Mouse (Mus musculus) forebrain, embryonic 16.5 days (tissue): ENCODE results near the gene Pycr2. TPM values are rescaled to one million over a fixed set of nuclear protein-coding genes. Genes with fewer than 3 reads are reported as not detected.

Experiments
- ATAC-seq: fragments of 200-750 bp; cut with Nextera tagmentation; 2 replicates; pipeline ENCODE4 v1.8.0; 2017; ENCODE audit warnings: mild to moderate bottlenecking, moderate library complexity
- H3K27ac ChIP-seq: fragments of 300-500 bp; sonication (generic); 2 replicates; pipeline ENCODE4 v1.5.1; 2014; ENCODE audit warnings: low read length, control low read depth
- H3K27me3 ChIP-seq: fragments of 300-500 bp; sonication (generic); replicated peaks from 2 replicates; pipeline ENCODE4 v1.6.1; 2014; ENCODE audit warnings: low read length; ENCODE audit not compliant: control insufficient read depth, insufficient read depth
- H3K36me3 ChIP-seq: fragments of 300-500 bp; sonication (generic); 2 replicates; pipeline ENCODE4 v1.6.1; 2014; ENCODE audit not compliant: control insufficient read depth, insufficient read depth
- H3K4me1 ChIP-seq: fragments of 300-500 bp; sonication (generic); replicated peaks from 2 replicates; pipeline ENCODE4 v1.6.1; 2014; ENCODE audit warnings: low read length; ENCODE audit not compliant: control insufficient read depth, insufficient read depth
- H3K4me2 ChIP-seq: fragments of 300-500 bp; sonication (generic); 2 replicates; pipeline ENCODE4 v1.6.1; 2014; ENCODE audit warnings: mild to moderate bottlenecking, low read length, control low read depth
- H3K4me3 ChIP-seq: fragments of 300-500 bp; sonication (generic); replicated peaks from 2 replicates; pipeline ENCODE4 v1.5.1; 2014; ENCODE audit warnings: mild to moderate bottlenecking, low read length, control low read depth
- H3K9ac ChIP-seq: fragments of 300-500 bp; sonication (generic); replicated peaks from 2 replicates; pipeline ENCODE4 v1.6.1; 2014; ENCODE audit warnings: low read depth, low read length, control low read depth
- H3K9me3 ChIP-seq: fragments of 300-500 bp; sonication (generic); 2 replicates; pipeline ENCODE4 v1.6.1; 2016; ENCODE audit warnings: low read length; ENCODE audit not compliant: control insufficient read depth
- WGBS: fragments of 180-500 bp; shearing (Covaris S2); extraction: QIAGEN DNeasy Blood & Tissue Kit; methylation state at CpG from one replicate; pipeline ENCODE4 v1.1.7; 2014; 5-methylcytosine and 5-hydroxymethylcytosine counted together
- polyA plus RNA-seq: library from polyadenylated mRNA; unstranded; fragments of >200 nt; fragmentation: Nextera tagmentation; extraction: Ambion mirVana; gene quantifications from 2 replicates; pipeline ENCODE4 v1.2.1, GENCODE M21; 2015

The Pycr2 gene
- 78.8 and 84.8 TPM in 2 replicates for polyA plus RNA-seq

DNA sequence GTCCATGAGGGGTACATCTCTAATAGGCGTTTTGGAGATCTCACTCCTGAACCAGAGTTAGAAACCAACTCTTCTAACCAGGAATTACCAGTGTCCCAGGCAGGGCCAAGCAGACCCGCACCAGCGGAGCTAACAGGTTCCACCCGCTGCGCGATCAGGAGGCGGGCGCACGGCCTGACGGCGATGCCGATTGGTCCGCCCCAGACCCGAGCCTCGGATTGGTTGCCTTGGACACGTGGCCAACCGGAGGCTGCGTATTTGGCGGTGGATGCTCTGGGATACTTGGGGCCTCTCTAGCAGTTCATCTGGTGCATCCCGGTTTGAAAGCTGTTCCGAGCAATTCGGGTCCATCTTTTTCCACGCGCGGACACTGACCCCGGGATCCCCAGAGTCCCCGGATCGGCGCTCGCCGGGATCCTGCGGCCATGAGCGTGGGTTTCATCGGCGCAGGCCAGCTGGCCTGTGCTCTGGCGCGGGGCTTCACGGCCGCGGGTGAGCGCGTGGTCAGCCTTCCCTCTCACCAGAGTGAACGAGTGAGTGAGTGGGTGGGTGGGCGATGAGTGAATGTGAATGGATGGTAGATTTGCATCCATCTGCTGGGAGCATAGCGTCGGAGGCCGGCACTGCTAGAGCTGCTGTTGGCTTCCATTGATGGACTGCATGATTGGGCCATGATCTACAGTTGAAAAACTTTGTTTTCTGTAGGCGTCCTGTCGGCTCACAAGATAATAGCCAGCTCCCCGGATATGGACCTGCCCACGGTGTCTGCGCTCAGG is at the start of gene Pycr2:
Pycr2 (plus strand) TSS at position 255 of the 776 bp plus-strand sequence.
- WGBS, result under 1% methylated on average over 52 of the region's 52 CpGs
- ATAC-seq, result peak; percentile 100

GRCm38 (mm10) chr1:180858763-180859162 is 45.3 kb upstream of the Pycr2 start:
- H3K4me1 ChIP-seq, result no peaks in the 10 kb centered on the region
- H3K9me3 ChIP-seq, result no peaks in the 10 kb centered on the region
- H3K36me3 ChIP-seq, result peaks cover 32% of the 10 kb centered on the region
- H3K9ac ChIP-seq, result no peak overlapping the region
- no peak overlapping the region for H3K4me2 ChIP-seq
- no peak overlapping the region for H3K27ac ChIP-seq
- ATAC-seq, result no peak
- no peak overlapping the region for H3K4me3 ChIP-seq
- H3K27me3 ChIP-seq, result no peaks in the 10 kb centered on the region

More for the DNA sequence above, at the start of gene Pycr2:
- Histone ChIP-seq H3K36me3 (peaks cover 11% of the 10 kb centered on the region; the same call in 1 of the 2 replicates), H3K9ac (peak within 1 kb of the TSS; percentile 95), H3K9me3 (no peaks in the 10 kb centered on the region), H3K4me1 (peaks cover 18% of the 10 kb centered on the region), H3K4me2 (peak within 1 kb of the TSS; percentile 94), H3K4me3 (peak within 1 kb of the TSS; percentile 86), H3K27ac (peak within 1 kb of the TSS; percentile 73), H3K27me3 (no peaks in the 10 kb centered on the region)

- Histone ChIP-seq H3K36me3 (peaks cover 32% of the 10 kb centered on the region), H3K4me2 (no peak overlapping the region), H3K9me3 (no peaks in the 10 kb centered on the region), H3K9ac (no peak overlapping the region), H3K4me1 (no peaks in the 10 kb centered on the region), H3K4me3 (no peak overlapping the region), H3K27ac (no peak overlapping the region), H3K27me3 (no peaks in the 10 kb centered on the region)
- no peak for ATAC-seq
- WGBS, result 87% methylated on average over 6 of the region's 6 CpGs
These were observed 44.1 kb upstream of the Pycr2 start for GRCm38 (mm10) chr1:180860030-180860429.

DNA sequence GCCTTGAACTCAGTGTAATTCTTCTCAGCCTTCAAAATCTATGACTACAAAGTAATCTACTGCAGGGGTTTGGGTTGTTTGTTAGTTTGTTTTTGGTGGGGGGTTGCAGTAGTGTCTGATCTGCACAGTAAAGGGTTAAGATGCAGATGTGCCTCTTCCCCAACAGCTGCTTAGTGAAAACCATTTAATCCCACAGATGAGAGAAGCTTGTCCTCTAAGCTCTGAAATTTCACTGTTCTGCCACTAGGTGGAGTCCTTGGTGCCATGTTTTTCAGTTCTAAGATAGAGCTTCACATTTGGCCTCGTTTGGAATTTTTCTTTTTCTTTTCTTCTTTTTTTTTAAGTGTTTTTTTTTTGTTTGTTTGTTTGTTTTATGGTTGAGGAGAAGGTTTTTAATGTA is 40.5 kb upstream of the Pycr2 start:
- Histone ChIP-seq H3K27me3 (no peaks in the 10 kb centered on the region), H3K4me2 (no peak overlapping the region), H3K4me1 (no peaks in the 10 kb centered on the region), H3K9me3 (no peaks in the 10 kb centered on the region), H3K9ac (no peak overlapping the region), H3K36me3 (peaks cover 42% of the 10 kb centered on the region), H3K27ac (no peak overlapping the region), H3K4me3 (no peak overlapping the region)
- WGBS, result 2% methylated on average over 1 of the region's 1 CpGs
- ATAC-seq, result no peak

DNA sequence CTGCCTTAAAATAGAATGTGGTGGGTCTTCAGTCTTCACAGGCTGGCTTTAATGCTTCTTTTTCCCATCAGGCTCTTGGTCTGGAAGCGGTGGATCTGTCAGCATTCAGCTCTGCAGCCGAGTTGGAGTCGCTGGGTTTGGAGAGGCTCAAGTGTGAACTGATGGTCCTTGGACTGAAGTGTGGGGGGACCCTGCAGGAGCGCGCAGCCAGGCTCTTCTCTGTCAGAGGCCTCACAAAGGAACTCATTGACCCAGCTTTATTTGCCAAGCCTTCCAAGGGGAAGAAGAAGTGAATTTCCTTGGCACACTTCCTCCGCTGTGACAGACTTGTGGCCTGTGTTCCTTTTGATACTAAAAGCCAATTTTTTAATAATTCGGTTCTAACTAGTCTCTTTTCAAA is 38.1 kb upstream of the Pycr2 start:
- Histone ChIP-seq H3K9ac (no peak overlapping the region), H3K27me3 (no peaks in the 10 kb centered on the region), H3K4me2 (no peak overlapping the region), H3K4me3 (no peak overlapping the region), H3K9me3 (no peaks in the 10 kb centered on the region), H3K4me1 (no peaks in the 10 kb centered on the region), H3K36me3 (peaks cover 29% of the 10 kb centered on the region), H3K27ac (no peak overlapping the region)
- ATAC-seq, result no peak
- WGBS, result 88% methylated on average over 7 of the region's 7 CpGs

GRCm38 (mm10) chr1:180870122-180870650 is 33.9 kb upstream of the Pycr2 start:
- 78% methylated on average over 13 of the region's 13 CpGs for WGBS
- no peak for ATAC-seq
- Histone ChIP-seq H3K36me3 (peaks cover 19% of the 10 kb centered on the region), H3K9me3 (no peaks in the 10 kb centered on the region), H3K4me2 (no peak overlapping the region), H3K4me1 (no peaks in the 10 kb centered on the region), H3K27me3 (no peaks in the 10 kb centered on the region), H3K27ac (no peak overlapping the region), H3K9ac (no peak overlapping the region), H3K4me3 (no peak overlapping the region)

- no peaks in the 10 kb centered on the region for H3K27me3 ChIP-seq
- WGBS, result 19% methylated on average over 9 of the region's 9 CpGs
- no peak for ATAC-seq
- no peaks in the 10 kb centered on the region for H3K4me1 ChIP-seq
- no peak overlapping the region for H3K27ac ChIP-seq
- no peak overlapping the region for H3K4me2 ChIP-seq
- H3K4me3 ChIP-seq, result no peak overlapping the region
- H3K9ac ChIP-seq, result no peak overlapping the region
- no peaks in the 10 kb centered on the region for H3K9me3 ChIP-seq
- no peaks in the 10 kb centered on the region for H3K36me3 ChIP-seq
These were observed 30.1 kb upstream of the Pycr2 start for GRCm38 (mm10) chr1:180873861-180874484.

DNA sequence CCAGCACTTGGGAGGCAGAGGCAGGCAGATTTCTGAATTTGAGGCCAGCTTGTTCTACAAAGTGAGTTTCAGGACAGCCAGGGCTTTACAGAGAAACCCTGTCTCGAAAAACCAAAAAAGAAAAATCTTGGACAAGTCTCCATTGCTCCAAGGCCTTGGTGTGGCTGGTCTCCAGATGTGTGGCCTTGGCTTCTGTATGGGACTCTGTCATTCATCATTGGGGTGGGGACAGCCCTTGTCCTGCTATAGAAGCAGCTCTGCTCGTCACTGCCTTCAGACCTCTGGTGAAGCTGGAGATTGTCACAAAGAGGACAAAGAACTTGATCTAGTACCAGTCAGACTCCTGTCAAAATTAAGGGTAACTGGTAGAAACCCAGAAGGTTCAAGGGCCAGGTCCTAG is 29.5 kb upstream of the Pycr2 start:
- Histone ChIP-seq H3K36me3 (no peaks in the 10 kb centered on the region), H3K27ac (no peak overlapping the region), H3K4me2 (no peak overlapping the region), H3K4me1 (no peaks in the 10 kb centered on the region), H3K9ac (no peak overlapping the region), H3K27me3 (no peaks in the 10 kb centered on the region), H3K4me3 (no peak overlapping the region), H3K9me3 (no peaks in the 10 kb centered on the region)
- no peak for ATAC-seq
- 81% methylated on average over 2 of the region's 2 CpGs for WGBS

DNA sequence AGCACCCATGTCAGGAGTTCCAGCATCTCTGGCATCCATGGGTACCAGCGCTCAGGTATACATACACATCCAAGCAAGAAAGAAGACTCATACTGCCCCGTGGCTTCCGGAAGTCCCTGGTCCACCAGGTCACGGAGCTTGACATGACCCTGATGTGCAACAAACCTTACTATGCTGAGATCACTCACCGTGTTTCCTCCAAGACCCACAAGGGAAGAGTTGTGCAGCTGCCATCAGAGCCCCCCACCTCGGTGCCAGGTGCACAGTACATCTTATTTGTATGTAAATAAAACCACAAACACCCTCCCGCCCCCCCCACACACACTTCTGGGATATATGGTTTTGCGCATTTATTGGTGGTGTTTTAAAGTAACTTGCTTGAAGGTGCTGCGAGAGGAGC is 29.0 kb upstream of the Pycr2 start:
- H3K4me3 ChIP-seq, result no peak overlapping the region
- 86% methylated on average over 9 of the region's 9 CpGs for WGBS
- H3K9me3 ChIP-seq, result no peaks in the 10 kb centered on the region
- H3K9ac ChIP-seq, result no peak overlapping the region
- no peak overlapping the region for H3K27ac ChIP-seq
- no peaks in the 10 kb centered on the region for H3K27me3 ChIP-seq
- H3K36me3 ChIP-seq, result no peaks in the 10 kb centered on the region
- no peaks in the 10 kb centered on the region for H3K4me1 ChIP-seq
- H3K4me2 ChIP-seq, result no peak overlapping the region
- ATAC-seq, result no peak
